Mouse (Mus musculus): Measurements from ENCODE around the gene Klhl29. TPM values are rescaled to one million over a fixed set of nuclear protein-coding genes. Genes with fewer than 3 reads are reported as not detected.
A peak's percentile ranks its signal among the peaks of the same experiment; 100 is the strongest.

The Klhl29 gene
- polyA plus RNA-seq, 1 experiment from 2014 or later: 3.4 TPM

DNA sequence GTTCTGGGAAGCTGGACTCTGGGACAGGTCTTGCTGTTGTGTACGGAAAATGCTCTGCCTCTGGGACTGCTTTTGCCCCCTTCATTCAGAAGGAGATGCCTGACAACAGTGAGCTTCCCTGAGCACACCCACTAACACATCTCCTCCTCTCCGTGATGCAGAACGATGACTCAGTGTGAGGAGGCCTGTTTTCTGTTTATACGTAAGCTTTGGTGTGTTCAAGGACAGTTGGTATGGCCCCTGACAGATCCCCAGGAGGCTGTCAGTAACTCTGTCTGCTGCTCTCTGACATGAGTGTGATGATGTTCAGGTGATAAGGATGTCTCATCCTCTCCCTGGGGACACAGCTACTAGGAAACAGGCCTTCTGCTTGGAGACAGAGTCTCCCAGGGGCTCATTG is 193.3 kb downstream of the Klhl29 start:
- Histone ChIP-seq H3K4me1 (ENCODE audit: control insufficient read depth, insufficient read depth, low read length) (peaks cover 7% of the 10 kb centered on the region; the same call in 1 of the 2 replicates), H3K27me3 (ENCODE audit: control insufficient read depth, insufficient read depth, low read length) (no peaks in the 10 kb centered on the region), H3K4me3 (ENCODE audit: low read depth, low read length) (no peak overlapping the region), H3K9me3 (ENCODE audit: control insufficient read depth, low read depth, low read length) (no peaks in the 10 kb centered on the region), H3K36me3 (ENCODE audit: control insufficient read depth, insufficient read depth, low read length) (no peaks in the 10 kb centered on the region), H3K4me2 (replicated peaks; ENCODE audit: low read depth, low read length) (no peak overlapping the region), H3K27ac (ENCODE audit: low read length) (no peak overlapping the region), H3K9ac (replicated peaks; ENCODE audit: low read depth, low read length) (no peak overlapping the region)
- no peak for ATAC-seq (ENCODE audit: insufficient number of reproducible peaks, insufficient read depth, low FRiP score, low read depth)
- WGBS: 72% methylated on average over 4 of the region's 4 CpGs

DNA sequence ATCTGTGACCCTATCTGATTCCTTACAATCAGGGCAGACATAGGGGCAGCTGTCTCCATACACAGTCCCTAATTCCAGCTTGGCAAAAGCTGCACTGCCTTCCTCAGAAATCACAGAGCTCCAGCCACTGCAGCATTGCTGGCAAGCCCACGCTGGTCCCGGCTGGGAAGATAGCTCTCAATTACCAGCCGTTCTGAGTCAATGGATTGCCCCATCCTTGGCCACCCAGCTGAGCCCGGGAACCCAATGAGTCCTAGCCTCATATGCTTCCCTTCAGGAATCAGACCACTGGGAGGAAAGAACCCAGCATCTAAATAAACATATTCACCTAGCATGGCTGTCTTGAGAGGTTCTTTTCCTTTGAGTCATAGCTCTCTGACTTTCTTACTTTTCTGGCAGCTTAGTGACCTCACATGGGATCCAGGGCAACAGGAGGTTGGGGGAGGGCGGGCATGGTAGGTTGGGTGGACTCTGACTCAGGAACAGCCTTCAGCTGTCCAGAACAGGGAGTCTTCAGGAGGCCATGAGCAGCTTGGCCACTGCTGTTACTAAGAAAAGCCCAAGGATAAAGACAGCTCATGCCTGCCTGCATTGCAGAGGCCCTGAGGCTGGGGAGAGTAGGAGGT is 198.7 kb downstream of the Klhl29 start:
- no peak for ATAC-seq (ENCODE audit: insufficient number of reproducible peaks, insufficient read depth, low FRiP score, low read depth)
- Histone ChIP-seq H3K27me3 (ENCODE audit: control insufficient read depth, insufficient read depth, low read length) (no peaks in the 10 kb centered on the region), H3K4me1 (ENCODE audit: control insufficient read depth, insufficient read depth, low read length) (no peaks in the 10 kb centered on the region), H3K27ac (ENCODE audit: low read length) (no peak overlapping the region), H3K9me3 (ENCODE audit: control insufficient read depth, low read depth, low read length) (no peaks in the 10 kb centered on the region), H3K4me3 (ENCODE audit: low read depth, low read length) (no peak overlapping the region), H3K4me2 (replicated peaks; ENCODE audit: low read depth, low read length) (no peak overlapping the region), H3K36me3 (ENCODE audit: control insufficient read depth, insufficient read depth, low read length) (no peaks in the 10 kb centered on the region), H3K9ac (replicated peaks; ENCODE audit: low read depth, low read length) (no peak overlapping the region)
- WGBS: 75% methylated on average over 5 of the region's 5 CpGs

DNA sequence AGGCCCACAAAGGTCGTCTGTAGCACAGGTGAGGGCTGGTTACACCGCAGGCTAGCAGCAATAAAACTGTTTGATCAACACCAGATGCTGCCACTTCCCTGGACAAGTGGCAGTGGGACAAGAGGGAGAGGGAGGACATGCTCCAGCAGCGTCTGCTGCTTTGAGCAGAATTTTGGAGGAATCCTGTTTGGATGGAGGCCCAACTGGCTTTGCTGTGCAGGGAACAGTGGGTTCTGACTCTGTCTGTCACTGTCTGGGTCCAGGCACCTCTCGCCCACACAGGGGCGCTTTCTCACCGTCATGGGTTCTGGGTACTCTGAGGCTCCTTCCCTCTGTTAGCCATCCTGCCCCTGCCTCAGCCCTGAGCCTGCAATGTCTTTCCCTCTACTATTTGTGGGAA is 209.3 kb downstream of the Klhl29 start:
- H3K27ac ChIP-seq (ENCODE audit: low read length): no peak overlapping the region
- no peaks in the 10 kb centered on the region for H3K9me3 ChIP-seq (ENCODE audit: control insufficient read depth, low read depth, low read length)
- H3K36me3 ChIP-seq (ENCODE audit: control insufficient read depth, insufficient read depth, low read length): no peaks in the 10 kb centered on the region
- 0 out of 2 replicates have a peak, but pooled peaks have one; percentile 28 for ATAC-seq (ENCODE audit: insufficient number of reproducible peaks, insufficient read depth, low FRiP score, low read depth)
- no peak overlapping the region for H3K4me3 ChIP-seq (ENCODE audit: low read depth, low read length)
- H3K9ac ChIP-seq (replicated peaks; ENCODE audit: low read depth, low read length): no peak overlapping the region
- no peaks in the 10 kb centered on the region for H3K4me1 ChIP-seq (ENCODE audit: control insufficient read depth, insufficient read depth, low read length)
- no peak overlapping the region for H3K4me2 ChIP-seq (replicated peaks; ENCODE audit: low read depth, low read length)
- no peaks in the 10 kb centered on the region for H3K27me3 ChIP-seq (ENCODE audit: control insufficient read depth, insufficient read depth, low read length)
- 58% methylated on average over 6 of the region's 6 CpGs for WGBS

DNA sequence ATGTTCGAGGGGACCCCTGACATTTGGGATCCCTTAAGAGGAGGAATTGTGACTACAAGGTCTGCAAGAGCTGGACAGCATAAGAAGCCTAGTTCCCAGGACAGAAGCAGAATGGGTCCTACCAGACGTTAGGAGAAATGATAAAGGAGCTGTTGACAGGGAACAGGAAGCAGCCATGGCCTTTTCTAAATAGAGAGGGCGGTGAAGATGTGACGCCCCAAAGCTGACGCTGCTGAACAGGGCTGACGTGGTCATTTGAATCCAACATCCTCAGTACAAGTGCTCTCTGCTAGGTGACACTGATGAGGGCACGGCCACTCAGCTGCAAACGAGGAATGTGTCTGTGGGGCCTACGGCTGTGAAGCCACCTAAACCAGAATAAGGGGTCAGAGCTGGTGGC is 210.1 kb downstream of the Klhl29 start:
- Histone ChIP-seq H3K9me3 (ENCODE audit: control insufficient read depth, low read depth, low read length) (no peaks in the 10 kb centered on the region), H3K4me3 (ENCODE audit: low read depth, low read length) (no peak overlapping the region), H3K27me3 (ENCODE audit: control insufficient read depth, insufficient read depth, low read length) (no peaks in the 10 kb centered on the region), H3K4me2 (replicated peaks; ENCODE audit: low read depth, low read length) (no peak overlapping the region), H3K36me3 (ENCODE audit: control insufficient read depth, insufficient read depth, low read length) (no peaks in the 10 kb centered on the region), H3K9ac (replicated peaks; ENCODE audit: low read depth, low read length) (no peak overlapping the region), H3K27ac (ENCODE audit: low read length) (no peak overlapping the region), H3K4me1 (ENCODE audit: control insufficient read depth, insufficient read depth, low read length) (no peaks in the 10 kb centered on the region)
- WGBS: 62% methylated on average over 9 of the region's 9 CpGs
- ATAC-seq (ENCODE audit: insufficient number of reproducible peaks, insufficient read depth, low FRiP score, low read depth): no peak

DNA sequence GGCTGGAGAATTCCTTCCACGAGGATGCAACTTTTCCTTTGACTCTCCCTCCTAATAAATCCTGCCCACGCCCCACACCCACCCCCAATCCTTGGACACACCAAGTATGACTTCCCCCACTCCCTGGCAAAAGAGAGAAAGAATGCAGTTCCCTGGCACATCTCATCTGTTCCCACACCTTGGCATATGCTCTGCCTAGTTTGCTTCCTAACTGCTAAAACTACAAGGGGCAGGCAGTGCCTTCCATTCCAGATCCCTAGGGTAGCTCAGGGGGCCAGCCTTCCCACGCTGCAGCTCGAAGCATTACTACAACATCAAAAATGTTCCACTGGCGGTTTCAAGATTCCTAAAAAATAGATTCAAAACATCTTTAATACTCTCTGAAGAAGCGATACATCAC is 212.8 kb downstream of the Klhl29 start:
- H3K9ac ChIP-seq (replicated peaks; ENCODE audit: low read depth, low read length): no peak overlapping the region
- no peak overlapping the region for H3K27ac ChIP-seq (ENCODE audit: low read length)
- WGBS: 69% methylated on average over 6 of the region's 6 CpGs
- H3K36me3 ChIP-seq (ENCODE audit: control insufficient read depth, insufficient read depth, low read length): no peaks in the 10 kb centered on the region
- no peaks in the 10 kb centered on the region for H3K4me1 ChIP-seq (ENCODE audit: control insufficient read depth, insufficient read depth, low read length)
- no peaks in the 10 kb centered on the region for H3K27me3 ChIP-seq (ENCODE audit: control insufficient read depth, insufficient read depth, low read length)
- no peak overlapping the region for H3K4me3 ChIP-seq (ENCODE audit: low read depth, low read length)
- no peak overlapping the region for H3K4me2 ChIP-seq (replicated peaks; ENCODE audit: low read depth, low read length)
- H3K9me3 ChIP-seq (ENCODE audit: control insufficient read depth, low read depth, low read length): no peaks in the 10 kb centered on the region
- ATAC-seq (ENCODE audit: insufficient number of reproducible peaks, insufficient read depth, low FRiP score, low read depth): no peak

DNA sequence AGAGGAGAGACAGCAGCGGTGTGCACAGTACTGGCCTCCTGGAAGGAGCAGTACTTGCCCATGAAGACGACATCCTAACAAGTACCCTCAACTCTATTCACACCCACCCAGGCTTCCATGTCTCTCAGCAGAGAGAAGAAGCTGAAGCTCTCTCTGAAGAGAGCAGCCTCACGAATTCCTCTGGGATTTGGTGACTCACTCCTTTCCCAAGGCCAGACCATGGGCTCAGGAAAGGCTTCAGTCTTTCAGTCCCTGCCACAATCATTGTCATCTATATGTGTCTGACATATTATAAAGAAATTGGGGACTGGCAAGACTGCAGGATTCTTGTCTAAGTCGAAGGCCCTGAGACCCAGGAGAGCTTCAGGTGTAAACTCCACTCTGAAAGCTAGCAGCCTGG is 213.9 kb downstream of the Klhl29 start:
- Histone ChIP-seq H3K27me3 (ENCODE audit: control insufficient read depth, insufficient read depth, low read length) (no peaks in the 10 kb centered on the region), H3K9ac (replicated peaks; ENCODE audit: low read depth, low read length) (no peak overlapping the region), H3K9me3 (ENCODE audit: control insufficient read depth, low read depth, low read length) (no peaks in the 10 kb centered on the region), H3K4me2 (replicated peaks; ENCODE audit: low read depth, low read length) (no peak overlapping the region), H3K27ac (ENCODE audit: low read length) (no peak overlapping the region), H3K4me1 (ENCODE audit: control insufficient read depth, insufficient read depth, low read length) (no peaks in the 10 kb centered on the region), H3K36me3 (ENCODE audit: control insufficient read depth, insufficient read depth, low read length) (no peaks in the 10 kb centered on the region), H3K4me3 (ENCODE audit: low read depth, low read length) (no peak overlapping the region)
- 83% methylated on average over 4 of the region's 4 CpGs for WGBS
- ATAC-seq (ENCODE audit: insufficient number of reproducible peaks, insufficient read depth, low FRiP score, low read depth): no peak

DNA sequence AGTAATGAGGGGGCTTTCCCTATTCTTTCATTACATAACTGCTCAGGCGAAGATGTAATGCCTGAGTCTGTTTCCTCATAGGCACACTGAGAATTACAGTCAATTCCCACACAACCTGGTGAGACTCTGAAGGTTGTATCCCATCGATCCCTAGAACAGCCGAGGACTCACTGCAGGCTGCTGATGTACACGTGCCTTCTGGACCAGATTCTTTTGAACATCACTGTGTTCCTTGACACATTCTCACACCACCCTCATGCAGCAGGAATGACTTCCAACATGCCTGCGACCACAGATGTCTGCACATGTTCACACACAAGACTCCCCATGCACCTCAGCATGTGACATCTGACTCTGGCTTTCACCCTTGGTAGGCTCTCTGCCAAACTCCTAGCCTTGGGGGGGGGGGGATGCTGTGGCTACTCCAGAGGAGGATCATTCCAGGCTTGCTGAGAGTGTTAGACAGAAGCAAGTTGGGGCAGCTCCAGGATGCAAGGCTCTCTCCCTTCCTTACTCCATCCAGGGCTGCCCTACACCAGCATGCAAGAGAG is 217.5 kb downstream of the Klhl29 start:
- Histone ChIP-seq H3K4me1 (ENCODE audit: control insufficient read depth, insufficient read depth, low read length) (no peaks in the 10 kb centered on the region), H3K36me3 (ENCODE audit: control insufficient read depth, insufficient read depth, low read length) (no peaks in the 10 kb centered on the region), H3K4me2 (replicated peaks; ENCODE audit: low read depth, low read length) (no peak overlapping the region), H3K9ac (replicated peaks; ENCODE audit: low read depth, low read length) (no peak overlapping the region), H3K27me3 (ENCODE audit: control insufficient read depth, insufficient read depth, low read length) (no peaks in the 10 kb centered on the region), H3K27ac (ENCODE audit: low read length) (no peak overlapping the region), H3K4me3 (ENCODE audit: low read depth, low read length) (no peak overlapping the region), H3K9me3 (ENCODE audit: control insufficient read depth, low read depth, low read length) (no peaks in the 10 kb centered on the region)
- WGBS: 78% methylated on average over 5 of the region's 5 CpGs
- no peak for ATAC-seq (ENCODE audit: insufficient number of reproducible peaks, insufficient read depth, low FRiP score, low read depth)

DNA sequence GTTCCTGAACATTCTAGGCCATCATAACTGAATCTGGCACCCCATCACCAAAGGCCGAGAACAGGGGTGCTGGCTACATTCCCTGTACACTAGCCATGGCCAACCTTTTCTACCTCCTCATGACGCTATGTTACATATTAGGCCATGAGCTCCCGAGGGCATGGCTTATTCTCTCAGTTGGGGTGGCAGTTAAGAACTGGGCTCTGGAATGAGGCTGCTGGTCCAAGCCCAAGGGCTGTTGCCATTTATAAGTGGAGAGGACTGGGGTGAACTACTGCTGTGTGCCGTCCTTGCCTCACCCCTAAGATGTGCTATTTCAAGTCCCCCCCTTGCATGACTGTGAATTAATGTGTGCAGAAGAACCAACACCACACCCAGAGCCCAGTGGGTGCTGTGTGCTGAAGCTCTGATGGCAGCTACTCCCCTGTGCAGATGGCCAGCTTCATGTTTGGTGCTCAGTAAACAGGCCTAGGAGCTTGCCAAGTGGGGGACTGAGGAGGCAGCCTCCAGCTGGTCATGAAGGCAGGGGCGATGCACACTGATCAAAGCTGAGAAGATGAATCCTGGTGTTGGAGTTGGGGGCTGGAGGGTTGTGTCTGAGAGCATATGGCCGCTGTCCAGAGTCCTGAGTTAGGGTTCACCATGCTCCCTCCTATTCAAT is 218.3 kb downstream of the Klhl29 start:
- Histone ChIP-seq H3K27me3 (ENCODE audit: control insufficient read depth, insufficient read depth, low read length) (no peaks in the 10 kb centered on the region), H3K4me1 (ENCODE audit: control insufficient read depth, insufficient read depth, low read length) (no peaks in the 10 kb centered on the region), H3K4me2 (replicated peaks; ENCODE audit: low read depth, low read length) (no peak overlapping the region), H3K9me3 (ENCODE audit: control insufficient read depth, low read depth, low read length) (no peaks in the 10 kb centered on the region), H3K4me3 (ENCODE audit: low read depth, low read length) (no peak overlapping the region), H3K36me3 (ENCODE audit: control insufficient read depth, insufficient read depth, low read length) (no peaks in the 10 kb centered on the region), H3K27ac (ENCODE audit: low read length) (no peak overlapping the region), H3K9ac (replicated peaks; ENCODE audit: low read depth, low read length) (no peak overlapping the region)
- no peak for ATAC-seq (ENCODE audit: insufficient number of reproducible peaks, insufficient read depth, low FRiP score, low read depth)
- WGBS: 80% methylated on average over 6 of the region's 6 CpGs
